Mouse (Mus musculus) erythroblast, embryonic 14.5 days (primary cell): ENCODE measurements at regions not wholly inside any gene's neighbourhood (a gene's known extent, or its start where the extent isn't known, plus 50 kb on each side); places are given as distances from the start of the nearest gene placed in this dataset.

Experiments
- H3K27me3 ChIP-seq: 2 replicates; pipeline ENCODE4 v1.6.1; 2012; ENCODE audit warnings: inconsistent platforms; ENCODE audit not compliant: control insufficient read depth
- H3K36me3 ChIP-seq: 2 replicates; pipeline ENCODE4 v1.6.1; 2012; ENCODE audit warnings: mild to moderate bottlenecking, inconsistent platforms; ENCODE audit not compliant: control insufficient read depth
- H3K4me1 ChIP-seq: 2 replicates; pipeline ENCODE4 v1.6.1; 2012; ENCODE audit warnings: inconsistent platforms; ENCODE audit not compliant: control insufficient read depth
- H3K4me3 ChIP-seq: replicated peaks from 2 replicates; pipeline ENCODE3; 2012; ENCODE audit warnings: moderate library complexity, mild to moderate bottlenecking, inconsistent platforms
- H3K9me3 ChIP-seq: 2 replicates; pipeline ENCODE4 v1.6.1; 2012; ENCODE audit warnings: low read length, inconsistent platforms, mixed read lengths; ENCODE audit not compliant: control insufficient read depth
- GATA1 ChIP-seq: IDR thresholded peaks from 2 replicates; pipeline ENCODE4 v1.6.1; 2012; ENCODE audit warnings: low read length, inconsistent platforms, mixed read lengths
- TAL1 ChIP-seq: IDR thresholded peaks from 3 replicates; pipeline ENCODE4 v1.6.1; 2012; ENCODE audit warnings: low read length, inconsistent platforms, mixed read lengths

DNA sequence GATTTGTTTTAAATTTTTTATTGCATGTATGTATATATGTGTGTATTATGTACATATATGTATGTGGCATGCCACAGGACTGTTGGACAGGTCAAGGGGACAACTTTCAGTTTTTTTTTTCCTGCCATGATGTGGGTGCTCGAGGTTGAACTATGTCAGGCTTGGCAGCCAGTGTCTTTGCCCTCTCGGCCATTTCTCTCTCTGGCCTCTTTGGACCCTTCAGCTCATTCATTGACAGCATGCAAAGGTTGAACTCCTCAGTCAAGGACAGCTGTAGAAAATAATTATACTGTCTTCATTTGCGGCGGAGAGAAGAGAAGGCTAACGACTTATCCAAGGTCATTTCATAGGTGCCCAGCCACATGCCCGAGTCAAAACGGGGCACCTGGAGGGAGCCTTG is 86.6 kb downstream of the Hif1an start:
- H3K9me3 ChIP-seq, result no peaks in the 10 kb centered on the region
- peaks cover 17% of the 10 kb centered on the region for H3K27me3 ChIP-seq
- TF ChIP-seq GATA1, result no peak
- no peak for TF ChIP-seq TAL1
- H3K4me3 ChIP-seq, result no peak overlapping the region
- no peaks in the 10 kb centered on the region for H3K36me3 ChIP-seq
- no peaks in the 10 kb centered on the region for H3K4me1 ChIP-seq

GRCm38 (mm10) chr19:44650841-44651240 is 88.2 kb downstream of the Hif1an start:
- peaks cover 23% of the 10 kb centered on the region for H3K27me3 ChIP-seq

GRCm38 (mm10) chr19:44651605-44652004 is 89.0 kb downstream of the Hif1an start:
- H3K36me3 ChIP-seq, result no peaks in the 10 kb centered on the region
- no peaks in the 10 kb centered on the region for H3K9me3 ChIP-seq
- TF ChIP-seq TAL1, result no peak
- TF ChIP-seq GATA1, result no peak
- no peak overlapping the region for H3K4me3 ChIP-seq
- H3K4me1 ChIP-seq, result no peaks in the 10 kb centered on the region
- peaks cover 27% of the 10 kb centered on the region for H3K27me3 ChIP-seq

More at GRCm38 (mm10) chr19:44650841-44651240, 88.2 kb downstream of the Hif1an start:
- Histone ChIP-seq H3K9me3 (no peaks in the 10 kb centered on the region), H3K36me3 (no peaks in the 10 kb centered on the region), H3K4me1 (no peaks in the 10 kb centered on the region), H3K4me3 (no peak overlapping the region)
- TF ChIP-seq GATA1, result no peak

DNA sequence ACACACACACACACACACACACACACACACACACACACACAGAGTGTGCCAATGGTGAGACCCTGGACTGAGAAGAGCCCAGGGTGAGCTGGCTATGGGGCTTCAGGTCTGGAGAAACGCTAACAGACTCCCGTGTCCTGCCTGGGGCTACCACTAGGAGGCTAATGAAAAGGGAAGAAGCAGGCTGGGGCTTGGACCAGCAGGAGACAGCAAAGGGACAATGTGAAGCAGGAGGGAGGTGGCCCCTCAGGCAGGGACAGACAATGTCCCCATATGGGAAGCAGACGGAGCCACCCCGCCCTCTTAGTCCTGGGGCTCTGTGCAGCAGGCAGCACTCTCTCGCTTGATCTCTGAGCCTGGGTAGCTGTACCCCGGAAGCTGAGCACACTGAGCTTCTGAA is 93.1 kb downstream of the Hif1an start:
- Histone ChIP-seq H3K4me3 (no peak overlapping the region), H3K4me1 (no peaks in the 10 kb centered on the region), H3K36me3 (no peaks in the 10 kb centered on the region), H3K9me3 (no peaks in the 10 kb centered on the region), H3K27me3 (peaks cover 28% of the 10 kb centered on the region)
- TF ChIP-seq GATA1 (no peak), TAL1 (no peak)

GRCm38 (mm10) chr19:44659316-44659715 is 96.5 kb upstream of the Pax2 start:
- TF ChIP-seq TAL1, result no peak
- TF ChIP-seq GATA1, result no peak
- H3K4me3 ChIP-seq, result no peak overlapping the region
- no peaks in the 10 kb centered on the region for H3K4me1 ChIP-seq
- no peaks in the 10 kb centered on the region for H3K36me3 ChIP-seq
- no peaks in the 10 kb centered on the region for H3K9me3 ChIP-seq
- peaks cover 25% of the 10 kb centered on the region for H3K27me3 ChIP-seq

DNA sequence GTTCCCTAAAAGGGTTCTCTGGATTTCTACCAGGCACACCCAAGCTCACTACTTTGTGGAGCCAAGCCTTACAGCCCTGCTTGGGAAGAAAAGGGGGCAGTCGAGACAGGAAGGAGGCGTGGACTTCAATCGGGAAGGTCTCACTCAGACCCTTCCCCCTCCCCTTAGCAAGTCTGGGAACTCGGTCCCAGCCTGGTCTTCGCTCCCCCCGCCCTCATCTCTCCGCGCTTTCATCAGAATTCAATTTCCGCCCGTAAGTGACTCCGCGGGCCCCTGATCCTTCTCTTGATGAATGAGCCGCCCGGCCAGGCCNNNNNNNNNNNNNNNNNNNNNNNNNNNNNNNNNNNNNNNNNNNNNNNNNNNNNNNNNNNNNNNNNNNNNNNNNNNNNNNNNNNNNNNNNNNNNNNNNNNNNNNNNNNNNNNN is 86.3 kb upstream of the Pax2 start:
- H3K27me3 ChIP-seq, result peaks cover 80% of the 10 kb centered on the region
- H3K9me3 ChIP-seq, result no peaks in the 10 kb centered on the region
- H3K36me3 ChIP-seq, result no peaks in the 10 kb centered on the region
- H3K4me1 ChIP-seq, result no peaks in the 10 kb centered on the region
- H3K4me3 ChIP-seq, result no peak overlapping the region
- TF ChIP-seq TAL1 (no peak), GATA1 (no peak)

DNA sequence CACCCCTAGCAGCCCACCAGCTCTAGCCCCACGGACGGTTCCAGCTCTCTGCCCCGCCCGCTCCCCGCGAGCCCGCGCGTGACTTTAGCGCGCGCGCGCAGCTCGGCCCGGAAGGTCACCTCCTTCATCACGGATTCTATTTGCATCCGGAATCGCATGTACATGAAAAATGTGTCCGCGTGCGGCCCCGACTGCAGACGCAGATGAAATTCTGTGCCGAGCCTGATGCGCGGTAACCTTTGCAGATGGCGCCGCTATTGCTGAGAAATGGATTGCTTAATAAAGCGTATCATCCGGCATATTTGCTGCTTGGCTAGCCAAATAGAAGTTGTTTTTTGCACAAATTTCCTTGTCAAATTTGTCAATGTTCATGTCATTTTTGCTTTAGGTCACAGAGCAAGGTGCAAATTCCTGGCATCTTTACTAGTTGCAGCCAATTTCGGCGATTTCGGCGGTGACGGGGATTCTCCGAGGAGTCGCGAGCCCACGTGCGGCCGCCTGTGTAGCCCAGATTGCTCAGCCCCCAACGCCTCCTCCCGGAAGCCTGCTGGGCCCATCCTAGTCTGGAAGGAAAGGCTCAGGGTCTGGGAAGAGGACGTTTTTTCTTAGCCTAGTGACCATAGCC is 81.1 kb upstream of the Pax2 start:
- H3K27me3 ChIP-seq, result peaks cover 89% of the 10 kb centered on the region
- TF ChIP-seq GATA1, result no peak
- TF ChIP-seq TAL1, result no peak
- H3K36me3 ChIP-seq, result no peaks in the 10 kb centered on the region
- H3K4me3 ChIP-seq, result no peak overlapping the region
- no peaks in the 10 kb centered on the region for H3K4me1 ChIP-seq
- no peaks in the 10 kb centered on the region for H3K9me3 ChIP-seq

GRCm38 (mm10) chr19:44676555-44677120 is 79.2 kb upstream of the Pax2 start:
- Histone ChIP-seq H3K9me3 (no peaks in the 10 kb centered on the region), H3K36me3 (no peaks in the 10 kb centered on the region), H3K4me1 (no peaks in the 10 kb centered on the region), H3K4me3 (no peak overlapping the region), H3K27me3 (peaks cover 85% of the 10 kb centered on the region)
- TF ChIP-seq TAL1 (no peak), GATA1 (no peak)

DNA sequence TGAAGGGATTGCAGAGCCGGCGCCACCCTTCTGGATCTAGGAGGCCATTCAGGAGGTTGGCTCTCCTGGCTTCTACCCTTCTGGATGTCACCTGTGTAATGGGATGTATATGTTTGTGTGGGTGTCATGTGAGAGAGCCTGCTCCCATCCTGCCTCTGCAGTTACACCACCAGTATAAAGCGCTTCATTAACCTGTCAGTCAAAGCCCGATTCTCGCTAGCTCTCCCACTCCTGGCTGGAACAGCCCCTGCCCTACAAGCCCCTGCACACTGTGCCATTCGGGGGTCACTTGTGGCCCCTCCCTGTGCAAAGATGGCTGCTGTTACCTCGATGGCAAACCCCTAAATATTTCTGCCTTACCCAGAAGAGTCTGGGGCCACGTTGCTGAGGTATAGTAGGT is 78.5 kb upstream of the Pax2 start:
- Histone ChIP-seq H3K27me3 (peaks cover 85% of the 10 kb centered on the region), H3K4me1 (no peaks in the 10 kb centered on the region), H3K4me3 (no peak overlapping the region), H3K36me3 (no peaks in the 10 kb centered on the region), H3K9me3 (no peaks in the 10 kb centered on the region)
- TF ChIP-seq TAL1, result no peak
- no peak for TF ChIP-seq GATA1

DNA sequence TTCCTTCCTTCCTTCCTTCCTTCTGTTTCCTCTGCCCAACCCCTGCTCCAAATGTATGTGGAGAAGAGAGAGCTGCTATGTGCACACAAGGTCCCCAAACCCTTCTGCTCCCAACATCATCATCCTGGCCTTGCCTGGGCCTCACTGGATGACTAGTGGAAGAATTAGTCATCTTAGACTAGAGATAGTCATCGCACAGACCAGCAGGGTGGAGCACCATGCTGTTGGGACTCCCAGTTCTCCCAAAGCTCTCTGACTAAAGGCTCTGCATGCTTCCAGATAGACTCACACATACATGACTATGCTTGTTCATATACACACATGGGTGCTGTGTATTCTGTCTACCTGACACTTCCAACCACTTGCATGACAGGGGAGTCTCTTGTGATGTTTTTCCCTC is 77.2 kb upstream of the Pax2 start:
- peaks cover 85% of the 10 kb centered on the region for H3K27me3 ChIP-seq
- H3K4me3 ChIP-seq, result no peak overlapping the region
- no peaks in the 10 kb centered on the region for H3K4me1 ChIP-seq
- TF ChIP-seq GATA1 (no peak), TAL1 (no peak)
- H3K9me3 ChIP-seq, result no peaks in the 10 kb centered on the region
- no peaks in the 10 kb centered on the region for H3K36me3 ChIP-seq
